Mouse (Mus musculus) hindbrain, embryonic 14.5 days (tissue): ENCODE data around the gene Olfr64. TPM values are rescaled to one million over a fixed set of nuclear protein-coding genes. Genes with fewer than 3 reads are reported as not detected.
A peak's percentile ranks its signal among the peaks of the same experiment; 100 is the strongest.

Experiments used
- ATAC-seq: fragments of 200-750 bp; cut with Nextera tagmentation; 2 replicates; pipeline ENCODE4 v1.8.0; 2017; ENCODE audit warnings: moderate number of reproducible peaks, mild to moderate bottlenecking, moderate TSS enrichment, moderate library complexity; ENCODE audit not compliant: low FRiP score
- DNase-seq: peaks from one replicate; pipeline ENCODE4 v3.0.0-alpha.2; 2015; ENCODE audit warnings: low spot score
- H3K27ac ChIP-seq: fragments of 300-500 bp; sonication (generic); 2 replicates; pipeline ENCODE4 v1.5.1; 2014; ENCODE audit warnings: mild to moderate bottlenecking, moderate library complexity
- H3K27me3 ChIP-seq: fragments of 300-500 bp; sonication (generic); 2 replicates; pipeline ENCODE4 v1.6.1; 2014; ENCODE audit warnings: mild to moderate bottlenecking, low read length, mixed read lengths; ENCODE audit not compliant: control insufficient read depth, insufficient read depth
- H3K36me3 ChIP-seq: fragments of 300-500 bp; sonication (generic); replicated peaks from 2 replicates; pipeline ENCODE4 v1.6.1; 2014; ENCODE audit not compliant: control insufficient read depth, insufficient read depth
- H3K4me1 ChIP-seq: fragments of 300-500 bp; sonication (generic); replicated peaks from 2 replicates; pipeline ENCODE4 v1.6.1; 2014; ENCODE audit warnings: antibody characterized with exemption, low read length, mixed read lengths; ENCODE audit not compliant: control insufficient read depth, insufficient read depth
- H3K4me2 ChIP-seq: fragments of 300-500 bp; sonication (generic); replicated peaks from 2 replicates; pipeline ENCODE4 v1.6.1; 2014; ENCODE audit warnings: mild to moderate bottlenecking, moderate library complexity
- H3K4me3 ChIP-seq: fragments of 300-500 bp; sonication (generic); replicated peaks from 2 replicates; pipeline ENCODE4 v1.5.1; 2014; ENCODE audit warnings: mild to moderate bottlenecking, low read length
- H3K9ac ChIP-seq: fragments of 300-500 bp; sonication (generic); 2 replicates; pipeline ENCODE4 v1.6.1; 2014
- H3K9me3 ChIP-seq: fragments of 300-500 bp; sonication (generic); 2 replicates; pipeline ENCODE4 v1.6.1; 2016; ENCODE audit warnings: low read length; ENCODE audit not compliant: control insufficient read depth
- WGBS: fragments of 180-500 bp; shearing (Covaris S2); extraction: QIAGEN DNeasy Blood & Tissue Kit; methylation state at CpG from one replicate; pipeline ENCODE4 v1.1.7; 2014; 5-methylcytosine and 5-hydroxymethylcytosine counted together
- polyA plus RNA-seq: library from polyadenylated mRNA; unstranded; fragments of >200 nt; fragmentation: Nextera tagmentation; extraction: Ambion mirVana; gene quantifications from 2 replicates; pipeline ENCODE4 v1.2.1, GENCODE M21; 2014

Gene Olfr64
- polyA plus RNA-seq: not detected in 2 replicates

- WGBS: 91% methylated on average over 1 of the region's 1 CpGs
- no peak within 1 kb of the TSS for H3K4me2 ChIP-seq
- no peaks in the 10 kb centered on the region for H3K36me3 ChIP-seq
- no peak within 1 kb of the TSS for H3K4me3 ChIP-seq
- H3K4me1 ChIP-seq: no peaks in the 10 kb centered on the region
- DNase-seq: no peak
- H3K9ac ChIP-seq: no peak within 1 kb of the TSS
- no peaks in the 10 kb centered on the region for H3K9me3 ChIP-seq
- no peak within 1 kb of the TSS for H3K27ac ChIP-seq
- ATAC-seq: no peak
- no peaks in the 10 kb centered on the region for H3K27me3 ChIP-seq
Measured at GRCm38 (mm10) chr7:103894385-103894784, at the start of gene Olfr64. TSS of gene Olfr64 (minus strand) at chr7:103894485.

DNA sequence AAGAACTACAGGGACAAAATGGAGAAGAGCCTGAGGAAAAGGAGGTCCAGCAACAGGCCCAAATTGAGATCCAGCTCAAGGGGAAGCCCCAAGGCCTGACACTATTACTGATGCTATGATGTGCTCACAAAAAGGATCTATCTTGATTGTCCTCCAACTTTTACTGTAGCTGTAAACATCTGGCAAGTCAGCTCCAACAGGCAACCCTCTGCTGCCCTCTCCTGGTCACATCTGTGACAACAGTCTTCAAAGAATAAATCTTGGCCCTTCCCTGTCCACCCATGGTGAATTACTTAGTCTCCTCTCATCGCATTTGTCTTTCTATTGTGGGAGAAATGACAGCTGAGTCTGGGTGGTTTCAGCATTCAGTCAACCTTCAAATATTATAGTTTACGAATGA is 48.4 kb upstream of the Olfr64 start:
- no peak overlapping the region for H3K27ac ChIP-seq
- no peaks in the 10 kb centered on the region for H3K36me3 ChIP-seq
- H3K4me2 ChIP-seq: no peak overlapping the region
- no peak overlapping the region for H3K4me3 ChIP-seq
- peak; percentile 82 for DNase-seq
- no peaks in the 10 kb centered on the region for H3K27me3 ChIP-seq
- 24% methylated on average over 2 of the region's 2 CpGs for WGBS
- no peaks in the 10 kb centered on the region for H3K9me3 ChIP-seq
- ATAC-seq: no peak
- no peak overlapping the region for H3K9ac ChIP-seq
- H3K4me1 ChIP-seq: no peaks in the 10 kb centered on the region

- H3K4me2 ChIP-seq: no peak within 1 kb of the TSS
- 77% methylated on average over 2 of the region's 2 CpGs for WGBS
- no peaks in the 10 kb centered on the region for H3K4me1 ChIP-seq
Measured at GRCm38 (mm10) chr7:103934264-103934663, 40.0 kb upstream of the Olfr64 start, which contains the start of gene Olfr632. TSS of gene Olfr632 (plus strand) at chr7:103934347.

GRCm38 (mm10) chr7:103928525-103928924 is 34.2 kb upstream of the Olfr64 start, which contains the start of gene Olfr631:
TSS of gene Olfr631 (plus strand) at chr7:103928825.
- no peak within 1 kb of the TSS for H3K9ac ChIP-seq
- H3K4me1 ChIP-seq: no peaks in the 10 kb centered on the region
- H3K27ac ChIP-seq: no peak within 1 kb of the TSS
- no peak within 1 kb of the TSS for H3K4me2 ChIP-seq
- no peaks in the 10 kb centered on the region for H3K27me3 ChIP-seq
- no peak for DNase-seq
- no peaks in the 10 kb centered on the region for H3K9me3 ChIP-seq
- no peak for ATAC-seq
- no peak within 1 kb of the TSS for H3K4me3 ChIP-seq
- no peaks in the 10 kb centered on the region for H3K36me3 ChIP-seq

More at GRCm38 (mm10) chr7:103934264-103934663, 40.0 kb upstream of the Olfr64 start, which contains the start of gene Olfr632:
- H3K4me3 ChIP-seq: no peak within 1 kb of the TSS
- H3K36me3 ChIP-seq: no peaks in the 10 kb centered on the region
- H3K9ac ChIP-seq: no peak within 1 kb of the TSS
- no peaks in the 10 kb centered on the region for H3K9me3 ChIP-seq
- H3K27ac ChIP-seq: no peak within 1 kb of the TSS
- DNase-seq: no peak
- ATAC-seq: no peak
- no peaks in the 10 kb centered on the region for H3K27me3 ChIP-seq

- H3K4me3 ChIP-seq: no peak overlapping the region
- DNase-seq (no peak), ATAC-seq (no peak)
- H3K4me2 ChIP-seq: no peak overlapping the region
- H3K27me3 ChIP-seq: no peaks in the 10 kb centered on the region
- H3K4me1 ChIP-seq: no peaks in the 10 kb centered on the region
- no peak overlapping the region for H3K9ac ChIP-seq
- no peak overlapping the region for H3K27ac ChIP-seq
- H3K36me3 ChIP-seq: no peaks in the 10 kb centered on the region
- H3K9me3 ChIP-seq: no peaks in the 10 kb centered on the region
Measured at GRCm38 (mm10) chr7:103915338-103915737, 21.1 kb upstream of the Olfr64 start.

GRCm38 (mm10) chr7:103912969-103913511 is 18.8 kb upstream of the Olfr64 start:
- Histone ChIP-seq H3K4me3 (no peak overlapping the region), H3K4me2 (no peak overlapping the region), H3K4me1 (no peaks in the 10 kb centered on the region), H3K9ac (no peak overlapping the region), H3K36me3 (no peaks in the 10 kb centered on the region), H3K27me3 (no peaks in the 10 kb centered on the region), H3K27ac (no peak overlapping the region), H3K9me3 (no peaks in the 10 kb centered on the region)
- DNase-seq: no peak
- no peak for ATAC-seq
- 45% methylated on average over 8 of the region's 8 CpGs for WGBS

GRCm38 (mm10) chr7:103910047-103910446 is 15.8 kb upstream of the Olfr64 start:
- WGBS: 81% methylated on average over 3 of the region's 3 CpGs
- Histone ChIP-seq H3K4me1 (no peaks in the 10 kb centered on the region), H3K4me3 (no peak overlapping the region), H3K9me3 (no peaks in the 10 kb centered on the region), H3K27ac (no peak overlapping the region), H3K27me3 (no peaks in the 10 kb centered on the region), H3K4me2 (no peak overlapping the region), H3K9ac (no peak overlapping the region), H3K36me3 (no peaks in the 10 kb centered on the region)
- no peak for ATAC-seq
- no peak for DNase-seq

- WGBS: 92% methylated on average over 2 of the region's 2 CpGs
- H3K27me3 ChIP-seq: no peaks in the 10 kb centered on the region
- no peak for ATAC-seq
- H3K9ac ChIP-seq: no peak within 1 kb of the TSS
- no peak within 1 kb of the TSS for H3K4me2 ChIP-seq
- no peaks in the 10 kb centered on the region for H3K9me3 ChIP-seq
- H3K27ac ChIP-seq: no peak within 1 kb of the TSS
- no peaks in the 10 kb centered on the region for H3K4me1 ChIP-seq
- H3K36me3 ChIP-seq: no peaks in the 10 kb centered on the region
- DNase-seq: no peak
- H3K4me3 ChIP-seq: no peak within 1 kb of the TSS
Measured at GRCm38 (mm10) chr7:103903187-103903586, 8.9 kb upstream of the Olfr64 start, which contains the start of gene Olfr65. TSS of gene Olfr65 (plus strand) at chr7:103903487.

DNA sequence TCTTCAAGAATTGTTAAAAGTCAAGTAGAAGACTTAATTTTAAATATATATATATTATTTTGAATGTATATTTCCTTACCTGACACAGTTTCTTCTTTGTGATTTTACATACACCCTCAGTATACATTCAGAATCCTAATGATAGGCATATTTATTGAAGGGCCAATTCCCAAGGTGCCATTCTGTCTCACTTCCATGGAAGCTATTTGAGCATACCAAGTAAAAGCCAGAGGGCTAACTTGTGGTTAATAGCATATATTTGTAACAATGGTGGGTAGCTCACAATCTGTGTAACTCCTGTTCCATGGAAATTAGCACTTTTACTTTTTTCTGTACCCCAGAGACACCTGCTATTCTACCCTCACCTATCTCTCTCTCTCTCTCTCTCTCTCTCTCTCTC is 8.1 kb downstream of the Olfr64 start, which contains the start of gene Olfr66:
Gene Olfr66, minus strand, starts transcription at position 101 of the 400 bp plus-strand sequence.
- no peaks in the 10 kb centered on the region for H3K4me1 ChIP-seq
- ATAC-seq: no peak
- H3K36me3 ChIP-seq: no peaks in the 10 kb centered on the region
- no peak for DNase-seq
- no peaks in the 10 kb centered on the region for H3K27me3 ChIP-seq
- H3K27ac ChIP-seq: no peak within 1 kb of the TSS
- H3K9me3 ChIP-seq: no peaks in the 10 kb centered on the region
- H3K4me3 ChIP-seq: no peak within 1 kb of the TSS
- H3K9ac ChIP-seq: no peak within 1 kb of the TSS
- H3K4me2 ChIP-seq: no peak within 1 kb of the TSS

DNA sequence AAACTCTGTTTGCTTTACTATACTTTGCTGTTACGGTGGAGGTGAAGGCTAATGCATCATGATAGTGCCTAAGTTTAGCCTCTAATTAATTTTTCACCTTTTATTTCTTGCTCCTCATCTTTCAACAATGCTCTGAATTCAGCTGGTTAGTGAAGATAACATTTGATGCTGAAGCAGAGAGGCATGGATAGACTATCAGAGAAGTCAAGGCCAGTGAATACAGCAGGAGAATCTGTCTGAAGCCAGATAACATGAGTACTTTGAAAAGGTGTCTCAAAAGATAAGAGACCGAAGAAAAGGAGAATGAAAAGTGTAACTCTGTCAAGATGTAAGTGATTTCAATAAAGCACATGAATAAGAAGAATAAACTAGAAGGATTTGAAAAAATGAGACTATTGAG is 17.2 kb downstream of the Olfr64 start:
- Histone ChIP-seq H3K4me2 (no peak overlapping the region), H3K4me3 (no peak overlapping the region), H3K27ac (no peak overlapping the region), H3K27me3 (no peaks in the 10 kb centered on the region), H3K36me3 (no peaks in the 10 kb centered on the region), H3K9me3 (no peaks in the 10 kb centered on the region), H3K4me1 (no peaks in the 10 kb centered on the region), H3K9ac (no peak overlapping the region)
- DNase-seq: no peak
- WGBS: 82% methylated on average over 2 of the region's 2 CpGs
- ATAC-seq: no peak
